Mouse (Mus musculus) adrenal gland, postnatal 14 days (tissue): ENCODE data around the gene Ppfia1. TPM values are rescaled to one million over a fixed set of nuclear protein-coding genes. Genes with fewer than 3 reads are reported as not detected.

Source experiments
- DNase-seq: peaks from one replicate; pipeline ENCODE4 v3.0.0; 2021; ENCODE audit warnings: mixed read lengths
- total RNA-seq: library from RNA; stranded (reverse); gene quantifications from 2 replicates; pipeline ENCODE4 v1.2.3, GENCODE M21; 2021

The Ppfia1 gene
- total RNA-seq, 1 experiment from 2014 or later: 50.9 TPM

DNA sequence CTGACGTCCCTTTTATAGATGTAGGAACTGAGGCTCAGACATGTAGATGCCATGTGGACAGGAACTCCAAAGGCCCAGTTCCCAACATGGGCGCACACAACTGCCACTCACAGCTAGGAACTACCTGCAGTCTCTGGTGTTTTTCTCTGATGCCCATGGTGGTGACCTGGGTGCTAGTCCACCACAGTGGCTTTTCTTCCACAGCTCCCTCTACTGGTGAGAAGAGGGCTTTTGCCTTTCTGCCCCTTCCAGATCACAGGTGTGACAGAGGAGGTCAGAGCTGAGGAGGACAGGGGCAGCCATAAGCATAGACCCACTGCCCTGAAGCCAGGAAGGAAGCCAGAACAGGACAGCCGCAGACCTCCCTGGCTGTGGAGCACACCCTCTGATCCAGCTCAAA lies 126.1 kb downstream of the Ppfia1 start:
- no peak for DNase-seq

Other genes with a start within 250 kb of the Ppfia1 start
- gene Cttn, start 82.7 kb downstream of the Ppfia1 start, total RNA-seq: 127 and 136 TPM in 2 replicates
- gene Fadd, start 28.7 kb upstream of the Ppfia1 start, total RNA-seq: 9.1 and 10.2 TPM in 2 replicates
- 34.8 and 40.9 TPM in 2 replicates for gene Ano1, start 198.2 kb upstream of the Ppfia1 start, total RNA-seq